Mouse (Mus musculus): ENCODE results near the gene A930004D18Rik.
"Not testable (repeated sequence)": the region's sequence is repeated elsewhere in the genome, so short reads cannot be mapped to it uniquely, and the experiment has no call there.

The A930004D18Rik gene

GRCm38 (mm10) chr2:18011226-18011625 is 26.3 kb downstream of the A930004D18Rik start:
- no peak for DNase-seq (ENCODE audit: low spot score)

GRCm38 (mm10) chr2:18005137-18005536 is 32.4 kb downstream of the A930004D18Rik start:
- DNase-seq (ENCODE audit: low spot score), result no peak

GRCm38 (mm10) chr2:18004286-18004685 is 33.3 kb downstream of the A930004D18Rik start:
- DNase-seq (ENCODE audit: low spot score), result no peak

- DNase-seq (ENCODE audit: low spot score), result no peak
Measured at GRCm38 (mm10) chr2:18002306-18002705, 35.2 kb downstream of the A930004D18Rik start.

GRCm38 (mm10) chr2:17996858-17997257 is 40.7 kb downstream of the A930004D18Rik start, which contains the start of gene H2al2a:
H2al2a (minus strand) TSS chr2:17996958.
- DNase-seq (ENCODE audit: low spot score), result no peak

GRCm38 (mm10) chr2:17989562-17989961 is 48.0 kb downstream of the A930004D18Rik start:
- no peak for DNase-seq (ENCODE audit: low spot score)

GRCm38 (mm10) chr2:17989115-17989514 is 48.4 kb downstream of the A930004D18Rik start:
- DNase-seq (ENCODE audit: low spot score), result no peak

GRCm38 (mm10) chr2:17986694-17987093 is 50.8 kb downstream of the A930004D18Rik start:
- DNase-seq (ENCODE audit: low spot score), result no peak

GRCm38 (mm10) chr2:17984774-17985173 is 52.8 kb downstream of the A930004D18Rik start:
- DNase-seq (ENCODE audit: low spot score), result no peak

- DNase-seq (ENCODE audit: low spot score), result no peak
Measured at GRCm38 (mm10) chr2:17982747-17983146, 54.8 kb downstream of the A930004D18Rik start.

GRCm38 (mm10) chr2:17978706-17979105 is 58.8 kb downstream of the A930004D18Rik start:
- DNase-seq (ENCODE audit: low spot score), result no peak

GRCm38 (mm10) chr2:17978251-17978650 is 59.3 kb downstream of the A930004D18Rik start:
- DNase-seq (ENCODE audit: low spot score), result not testable (repeated sequence)

- not testable (repeated sequence) for DNase-seq (ENCODE audit: low spot score)
Measured at GRCm38 (mm10) chr2:17977645-17978044, 59.9 kb downstream of the A930004D18Rik start.

GRCm38 (mm10) chr2:17975601-17976327 is 61.8 kb downstream of the A930004D18Rik start:
- no peak for DNase-seq (ENCODE audit: low spot score)

All from retina, embryonic 14.5 days (tissue).